Mouse (Mus musculus) mouse embryonic stem cell (cell line): ENCODE results near the gene Diaph2.

ENCODE experiments used
- in situ Hi-C, 2 experiments: fragments of 300-500 bp; cut with MboI; formaldehyde crosslinking; loops; 1 replicate in 1 of 2; 3 replicates in 1 of 2; pipeline ENCODE4 v1.14.3; 2019 to 2020; ENCODE audit warnings: low sequenced_read_pairs in 2 of 2, low pct_unique_long_range_greater_than_20kb in 1 of 2, mixed read lengths in 1 of 2; ENCODE audit not compliant: unreplicated experiment in 1 of 2

The Diaph2 gene

DNA sequence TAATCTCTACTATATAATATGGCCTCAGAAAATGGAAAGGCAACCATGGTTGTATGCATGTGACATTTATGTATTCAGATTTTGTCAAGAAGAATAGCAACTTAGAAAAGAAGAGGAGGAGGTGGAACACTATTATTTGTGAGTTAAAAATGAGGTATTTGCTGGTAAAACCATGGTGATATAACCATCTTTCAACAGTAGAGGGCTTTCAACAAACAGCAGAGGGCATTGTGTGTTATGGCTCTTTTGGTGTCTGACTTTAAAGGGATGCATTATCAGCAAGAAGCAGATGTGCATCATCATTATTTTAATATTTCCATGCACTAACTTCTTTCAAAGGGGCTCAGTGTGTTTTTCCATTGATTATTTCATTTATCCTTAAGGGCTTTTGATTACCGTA, 731.3 kb downstream of the Diaph2 start:
- in situ Hi-C loops, result no loop called here

DNA sequence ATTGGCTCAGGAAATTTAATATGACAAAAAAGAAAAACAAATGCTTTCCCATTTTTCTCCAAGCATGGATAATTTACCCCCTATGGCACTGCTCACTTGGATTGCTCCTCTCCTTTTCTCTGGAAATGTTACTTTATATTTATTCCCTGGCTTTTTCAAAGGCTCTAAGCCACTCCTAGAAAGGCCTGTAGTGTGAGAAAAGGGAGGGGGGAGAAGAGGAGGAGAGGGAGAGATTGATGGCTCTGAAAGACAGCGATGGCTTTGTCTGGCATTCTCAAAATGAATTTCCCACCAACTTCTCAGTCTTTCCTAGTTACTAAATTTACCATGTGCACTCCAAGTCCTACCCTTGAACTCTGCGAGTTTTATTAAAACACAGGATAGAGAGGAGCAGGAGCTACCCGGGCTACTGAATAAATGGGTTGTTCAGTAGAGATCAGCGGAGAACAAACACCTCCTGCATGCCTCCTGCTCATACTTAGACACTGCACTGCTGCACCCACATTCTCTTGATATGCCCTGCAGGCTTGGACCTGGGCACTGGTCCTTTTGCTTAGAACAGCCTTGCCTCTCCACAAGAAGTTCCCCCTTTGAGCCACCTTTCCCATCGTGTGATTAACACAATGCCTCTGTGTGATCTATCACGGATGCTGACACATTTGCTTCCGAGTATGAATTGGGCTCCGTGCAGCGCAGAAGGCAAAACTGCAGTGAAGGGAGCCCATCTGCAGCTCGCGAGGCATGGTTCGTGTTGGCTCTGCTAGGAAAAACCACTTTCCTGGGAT, 753.3 kb downstream of the Diaph2 start:
- in situ Hi-C loops, result no loop called here

DNA sequence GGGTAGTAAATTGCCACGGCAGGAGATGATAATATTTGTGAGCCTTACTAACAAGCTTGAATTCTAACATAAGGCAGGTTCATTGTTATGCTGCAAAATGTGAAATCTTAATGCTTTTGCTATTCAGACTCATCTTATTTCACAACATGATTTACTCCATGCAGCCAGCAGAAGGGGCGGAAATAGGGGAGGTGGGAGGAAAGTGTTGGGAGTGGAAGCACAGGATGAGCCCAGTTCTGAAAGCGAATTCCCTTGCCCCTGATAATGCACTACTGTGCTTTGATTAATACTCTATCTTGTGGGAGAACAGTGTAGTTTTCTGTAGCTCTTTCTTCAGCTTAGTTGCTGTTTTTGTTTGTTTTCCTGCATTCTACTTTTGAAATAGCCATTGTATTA, 753.9 kb downstream of the Diaph2 start:
- in situ Hi-C loops, result no loop called here

DNA sequence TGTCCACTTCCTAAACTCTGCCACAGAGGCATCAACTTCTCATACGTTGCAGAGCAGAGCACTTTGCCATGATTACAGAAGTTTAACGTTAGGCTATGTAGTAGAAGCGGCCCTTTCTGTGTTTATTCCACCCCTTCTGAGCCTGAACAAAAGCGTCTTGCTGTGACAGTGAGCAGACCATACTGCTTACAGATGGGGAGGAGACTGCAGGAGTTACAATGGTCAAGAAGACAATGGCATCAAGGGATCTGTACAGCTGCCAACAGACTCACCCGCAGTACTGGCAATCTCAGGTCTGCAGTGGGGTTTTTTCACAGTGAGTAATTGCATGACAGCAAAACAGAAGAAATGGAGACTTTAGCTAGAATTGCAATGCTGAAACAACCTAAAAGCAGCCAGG, 756.1 kb downstream of the Diaph2 start:
- in situ Hi-C loops, result no loop called here
